Mouse (Mus musculus) testis, postnatal 14 days (tissue): ENCODE measurements around the gene Gm10912.
A peak's percentile ranks its signal among the peaks of the same experiment; 100 is the strongest.
"Not testable (repeated sequence)": the region's sequence is repeated elsewhere in the genome, so short reads cannot be mapped to it uniquely, and the experiment has no call there.

Source experiments
- DNase-seq: peaks from one replicate; pipeline ENCODE4 v3.0.0; 2021; ENCODE audit warnings: low spot score

The Gm10912 gene

GRCm38 (mm10) chr2:104065526-104065925 is at the start of gene Gm10912:
TSS of gene Gm10912 (plus strand) at chr2:104065826.
- not testable (repeated sequence) for DNase-seq

DNA sequence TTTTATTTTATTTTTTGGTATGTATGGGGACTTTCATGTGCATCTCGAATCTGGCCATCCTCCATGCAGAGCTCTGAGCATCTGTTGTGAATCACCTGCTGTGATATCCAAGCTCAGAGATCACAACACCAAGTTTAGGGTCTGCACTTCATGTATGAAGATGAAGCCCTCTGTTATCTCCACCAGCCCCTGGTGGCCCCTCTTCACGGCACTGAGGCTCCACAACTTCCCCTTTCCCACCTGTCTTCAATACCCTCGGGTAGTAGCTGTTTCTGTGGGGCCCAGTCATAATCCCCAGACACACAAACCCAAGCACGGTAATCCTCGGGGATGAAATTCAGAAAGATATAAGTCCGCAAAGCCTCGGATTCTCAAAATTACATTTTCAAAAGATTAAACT is 42.5 kb upstream of the Gm10912 start:
- no peak for DNase-seq

DNA sequence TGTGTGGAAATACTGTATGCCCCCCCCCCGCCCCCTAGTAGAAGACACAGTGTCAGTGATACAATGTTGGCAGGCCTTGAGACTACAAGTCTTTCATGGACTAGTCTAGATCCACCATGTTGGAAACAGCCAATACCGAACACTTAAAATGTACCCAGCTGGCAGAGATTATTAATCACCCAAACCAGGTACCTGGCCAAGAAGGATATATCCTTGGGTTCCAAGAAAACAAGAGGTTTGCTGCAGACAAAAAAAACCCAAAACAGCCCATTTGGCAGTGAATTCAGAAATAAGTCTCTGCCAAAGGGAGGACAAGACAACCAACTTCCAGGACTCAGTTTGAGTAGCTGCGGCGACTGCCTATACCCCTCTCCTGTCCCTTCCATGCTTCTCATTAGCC is 41.0 kb upstream of the Gm10912 start:
- no peak for DNase-seq

- DNase-seq: peak; percentile 87
Observed at GRCm38 (mm10) chr2:104027458-104028138, 38.0 kb upstream of the Gm10912 start, which contains the start of gene Fbxo3. TSS of gene Fbxo3 (plus strand) at chr2:104027721.

DNA sequence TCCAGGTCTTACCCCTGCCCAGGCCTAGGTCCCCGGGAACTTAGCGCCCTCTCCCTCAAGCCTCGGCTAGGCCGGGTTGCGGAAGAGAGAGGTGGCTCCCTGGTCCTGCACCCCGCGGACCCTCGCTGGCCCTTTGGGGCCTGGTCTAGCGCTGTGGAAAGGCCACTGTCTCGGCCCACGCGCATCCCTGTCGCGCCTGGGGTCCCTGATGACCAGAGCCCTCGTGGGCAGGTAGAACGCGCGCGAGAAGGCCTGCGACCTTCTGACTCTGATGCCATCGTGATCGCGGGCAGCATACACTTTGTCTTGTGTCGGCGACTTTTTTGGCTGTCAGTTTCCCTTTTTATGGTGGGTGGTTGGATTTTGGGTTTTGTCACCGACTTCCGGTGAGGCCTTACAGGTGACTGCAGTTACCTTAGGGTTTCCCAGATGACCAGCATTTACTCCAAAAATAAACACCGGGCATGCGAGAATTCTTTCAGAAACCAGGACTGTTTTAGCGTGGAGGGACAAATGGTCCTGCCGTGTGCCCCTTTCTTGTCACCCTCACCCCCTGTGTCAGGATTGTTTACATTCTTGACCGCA is 37.4 kb upstream of the Gm10912 start, which contains the start of gene 4931422A03Rik:
4931422A03Rik (minus strand) TSS at position 223 of the 585 bp plus-strand sequence.
- no peak for DNase-seq

DNA sequence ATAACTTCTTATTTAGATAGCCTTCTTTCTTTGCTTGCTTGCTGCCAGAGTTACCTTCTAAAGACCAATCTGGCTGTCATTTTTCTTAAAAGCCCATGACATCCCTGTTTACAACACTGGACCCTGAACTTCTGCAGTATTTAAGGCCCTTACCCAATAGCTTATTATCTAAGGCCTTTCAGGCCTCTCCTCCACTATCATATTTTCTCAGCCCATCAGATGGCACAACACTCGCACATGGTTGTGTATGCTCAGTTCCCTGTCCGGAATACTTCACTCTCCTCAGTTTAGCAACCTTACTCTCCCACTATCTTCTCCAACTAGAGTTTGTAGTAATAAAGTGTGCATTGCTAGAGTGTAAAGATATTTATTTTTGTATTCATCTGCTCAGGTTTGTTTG is 36.6 kb upstream of the Gm10912 start:
- DNase-seq: no peak

DNA sequence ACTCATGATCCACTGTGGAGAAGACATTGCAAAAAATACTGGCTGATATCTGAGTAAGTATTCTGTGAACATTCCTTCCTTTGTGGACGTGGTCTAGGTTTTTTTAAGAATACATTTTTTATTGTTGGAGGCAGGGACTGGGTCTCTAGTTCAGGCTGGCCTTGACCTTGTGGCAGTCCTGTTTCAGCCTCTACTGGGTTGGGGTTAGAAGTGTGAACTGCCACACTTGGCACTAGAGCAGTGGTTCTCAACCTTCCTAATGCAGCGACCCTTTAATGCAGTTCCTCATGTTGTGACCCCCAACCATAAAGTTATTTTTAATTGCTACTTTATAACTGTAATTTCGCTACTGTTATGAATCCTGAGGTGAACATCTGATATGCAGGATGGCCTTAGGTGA is 35.2 kb upstream of the Gm10912 start:
- no peak for DNase-seq

- DNase-seq: no peak
Observed at GRCm38 (mm10) chr2:104032056-104032455, 33.6 kb upstream of the Gm10912 start.

- no peak for DNase-seq
Observed at GRCm38 (mm10) chr2:104034832-104035472, 30.7 kb upstream of the Gm10912 start.

DNA sequence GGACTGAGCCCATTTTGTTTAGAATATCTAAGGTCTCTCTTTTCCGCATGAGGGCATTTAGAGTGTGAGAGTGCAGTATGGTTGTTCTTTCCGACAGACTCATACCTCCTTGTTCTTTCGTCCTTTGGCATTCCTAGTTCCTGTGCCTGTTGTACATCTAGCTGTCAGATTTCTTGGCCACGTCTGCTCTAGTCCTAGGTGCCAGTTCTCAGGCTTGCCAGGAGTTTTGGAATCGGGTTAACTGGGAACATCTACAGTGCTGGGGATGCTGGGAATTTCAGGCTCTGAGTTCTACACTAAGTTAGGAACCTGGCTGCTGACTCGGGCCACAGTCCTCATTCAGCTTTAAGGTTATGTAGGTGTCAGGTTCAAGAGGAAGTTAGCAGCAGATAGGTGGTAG is 30.0 kb upstream of the Gm10912 start:
- no peak for DNase-seq

- DNase-seq: no peak
Observed at GRCm38 (mm10) chr2:104036316-104036715, 29.3 kb upstream of the Gm10912 start.

GRCm38 (mm10) chr2:104038236-104038635 is 27.4 kb upstream of the Gm10912 start:
- no peak for DNase-seq

DNA sequence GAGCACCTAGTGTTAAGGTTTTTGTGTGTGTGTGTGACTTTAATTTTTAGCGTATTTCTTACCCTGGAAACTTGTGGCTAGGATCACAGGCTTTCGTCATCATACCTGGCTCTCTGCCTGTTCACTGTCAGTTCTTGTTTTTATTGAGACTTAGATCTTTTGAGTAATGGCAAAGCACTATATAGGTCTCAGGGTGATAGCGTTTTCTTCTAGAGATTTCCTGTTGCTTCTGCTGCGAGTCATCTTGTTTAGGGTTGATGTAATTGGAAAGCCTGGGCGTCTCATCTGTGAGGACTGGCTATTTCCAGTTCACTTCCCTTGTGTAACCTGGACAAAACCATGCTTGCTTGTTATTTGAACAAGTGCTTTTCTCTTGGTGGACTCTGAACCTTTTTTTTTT is 24.0 kb upstream of the Gm10912 start:
- DNase-seq: no peak

DNA sequence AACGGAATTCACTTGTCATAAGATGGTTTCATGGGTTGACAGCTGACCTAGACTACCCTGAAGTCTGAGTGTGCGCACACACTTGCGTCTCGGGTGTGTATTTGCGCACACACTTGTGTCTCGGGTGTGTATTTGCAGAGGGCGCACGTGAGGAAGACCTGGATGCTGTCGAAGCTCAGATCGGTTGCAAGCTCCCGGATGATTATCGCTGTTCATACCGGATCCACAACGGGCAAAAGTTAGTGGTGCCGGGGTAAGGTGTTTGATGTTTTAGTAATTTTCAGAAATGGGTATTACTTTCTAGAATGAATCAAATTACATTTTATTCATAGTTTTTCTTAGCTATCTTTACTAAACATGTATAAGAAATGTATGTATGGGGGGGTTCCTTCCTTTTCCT is 22.9 kb upstream of the Gm10912 start:
- no peak for DNase-seq

DNA sequence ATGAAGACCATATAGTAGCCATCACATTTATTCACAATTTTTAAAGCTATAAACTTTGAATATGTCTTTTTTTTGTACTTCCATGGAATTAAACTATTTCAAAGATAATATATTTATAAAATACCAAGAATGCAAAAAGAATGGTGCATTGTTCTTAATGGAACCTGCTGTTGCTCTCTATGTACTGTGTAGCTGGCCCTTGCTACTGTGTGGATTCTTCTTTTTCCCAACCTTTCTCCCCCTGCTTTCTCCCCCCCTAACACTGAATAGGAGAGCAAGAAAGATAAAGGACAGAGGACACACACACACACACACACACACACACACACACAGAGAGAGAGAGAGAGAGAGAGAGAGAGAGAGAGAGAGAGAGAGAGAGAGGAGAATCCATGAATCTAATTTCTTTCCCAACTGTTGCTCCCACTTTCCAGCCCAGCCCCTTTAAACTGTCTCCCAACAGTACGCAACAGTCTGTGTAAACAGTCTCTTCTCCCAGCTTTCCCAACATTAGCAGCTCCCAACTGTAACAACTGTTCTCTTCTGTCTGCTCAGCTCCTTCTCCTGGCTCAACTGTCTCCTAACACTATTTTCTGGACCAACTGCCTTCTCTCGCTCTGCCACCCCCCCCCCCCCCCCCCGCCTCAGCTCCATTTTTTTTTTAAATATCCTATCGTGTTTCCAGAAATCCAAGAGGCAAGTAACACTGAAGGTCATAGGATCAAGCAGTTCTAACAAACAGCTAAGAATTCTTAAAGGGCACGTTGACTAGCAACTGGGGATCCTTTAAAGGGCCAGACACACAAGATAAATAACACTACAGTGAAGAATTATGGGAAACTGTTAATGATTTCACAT is 21.8 kb upstream of the Gm10912 start:
- no peak for DNase-seq

- DNase-seq: no peak
Observed at GRCm38 (mm10) chr2:104044479-104045080, 21.0 kb upstream of the Gm10912 start.

DNA sequence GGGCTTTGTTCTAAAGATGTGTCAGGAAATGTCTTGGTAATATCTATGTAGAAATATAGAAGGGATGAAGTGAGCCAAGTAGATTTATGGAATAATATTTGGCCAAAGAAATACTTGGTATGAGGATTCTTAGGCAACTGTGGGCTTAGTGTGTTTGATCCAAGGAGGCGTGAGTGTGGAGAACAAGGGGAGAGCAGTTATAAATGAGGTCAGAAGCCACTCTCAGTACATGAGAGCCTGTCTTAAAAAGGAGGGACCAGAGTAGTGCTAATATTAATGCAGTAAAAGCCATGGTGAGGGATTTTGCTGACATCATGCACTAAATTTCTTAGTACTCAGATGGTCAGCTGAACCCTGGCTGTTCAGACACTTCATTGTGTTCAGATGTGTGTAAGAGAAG is 7.2 kb upstream of the Gm10912 start:
- DNase-seq: no peak

- DNase-seq: no peak
Observed at GRCm38 (mm10) chr2:104058954-104059353, 6.7 kb upstream of the Gm10912 start.

GRCm38 (mm10) chr2:104059786-104060185 is 5.8 kb upstream of the Gm10912 start:
- DNase-seq: no peak

GRCm38 (mm10) chr2:104060996-104061395 is 4.6 kb upstream of the Gm10912 start:
- no peak for DNase-seq

DNA sequence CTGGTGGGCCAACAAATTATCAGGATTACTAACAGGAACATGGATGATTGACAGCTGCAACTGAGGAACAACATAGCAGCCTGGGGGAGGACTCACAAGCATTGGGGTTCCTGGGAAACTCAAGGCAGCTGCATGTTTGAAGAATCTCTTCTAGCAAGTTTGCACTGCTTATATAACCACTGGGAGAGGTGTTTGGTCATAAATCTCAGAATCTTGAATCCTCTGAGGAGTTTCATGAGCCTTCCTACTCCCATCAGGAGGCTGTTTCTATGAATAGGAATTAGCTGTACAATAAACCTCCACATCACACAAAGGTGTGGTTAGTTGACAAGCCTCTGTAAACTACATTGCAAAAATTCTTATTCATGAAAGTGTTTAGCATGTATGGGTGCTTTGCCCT is 3.0 kb upstream of the Gm10912 start:
- no peak for DNase-seq

DNA sequence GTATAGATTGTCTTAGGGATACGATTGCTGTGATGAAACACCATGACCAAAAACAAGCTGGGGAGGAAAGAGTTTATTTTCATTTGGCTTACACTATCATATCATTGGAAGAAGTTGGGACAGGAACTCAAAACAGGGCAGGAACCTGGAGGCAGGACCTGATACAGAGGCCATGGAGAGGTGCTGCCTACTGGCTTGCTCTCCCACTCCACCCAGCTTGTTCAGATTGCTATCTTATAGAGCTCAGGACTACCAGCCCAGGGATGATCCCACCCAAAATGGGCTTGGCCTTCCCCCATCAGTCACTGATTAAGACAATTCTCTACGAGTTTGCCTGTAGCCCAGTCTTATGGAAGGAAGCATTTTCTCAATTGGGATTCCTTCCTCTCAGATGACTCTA is 1.5 kb upstream of the Gm10912 start:
- DNase-seq: no peak
